Mouse (Mus musculus) ES-E14 (cell line): ENCODE measurements at regions not wholly inside any gene's neighbourhood (a gene's known extent, or its start where the extent isn't known, plus 50 kb on each side); places are given as distances from the start of the nearest gene placed in this dataset.

ENCODE experiments used
- CHD2 ChIP-seq: IDR thresholded peaks from 2 replicates; pipeline ENCODE4 v1.6.1; 2014; ENCODE audit warnings: mild to moderate bottlenecking, low read depth, low read length, inconsistent platforms
- MAFK ChIP-seq: IDR thresholded peaks from 2 replicates; pipeline ENCODE4 v1.6.1; 2014; ENCODE audit warnings: mild to moderate bottlenecking, low read depth, low read length, inconsistent platforms; ENCODE audit not compliant: insufficient read depth
- ZC3H11A ChIP-seq: IDR thresholded peaks from 2 replicates; pipeline ENCODE4 v1.6.1; 2012; ENCODE audit warnings: low read depth, mild to moderate bottlenecking, inconsistent platforms, low read length, borderline replicate concordance
- ZNF384 ChIP-seq: IDR thresholded peaks from 2 replicates; pipeline ENCODE4 v1.6.1; 2012; ENCODE audit warnings: low read depth, low read length, inconsistent platforms

GRCm38 (mm10) chr6:49919813-49920170 is 97.3 kb downstream of the Npy start:
- TF ChIP-seq ZC3H11A: no peak
- no peak for TF ChIP-seq ZNF384
- no peak for TF ChIP-seq CHD2
- TF ChIP-seq MAFK: no peak
